Mouse (Mus musculus) activated CD4-positive, CD25-positive, alpha-beta regulatory T cell, adult 4 months (primary cell): Measurements from ENCODE around the gene Swt1. TPM values are rescaled to one million over a fixed set of nuclear protein-coding genes. Genes with fewer than 3 reads are reported as not detected.

Experiments
- polyA plus RNA-seq, 2 experiments: library from polyadenylated mRNA; unstranded; fragments of 100-300 nt; shearing (Covaris generic); gene quantifications; one replicate each; pipeline ENCODE4 v1.2.1; 2017

Swt1 gene
- polyA plus RNA-seq, 2 experiments from 2014 or later, result 29.2 to 50.1 TPM

Other genes with a start within 250 kb of the Swt1 start
- gene Gm47985, start 245.9 kb downstream of the Swt1 start, polyA plus RNA-seq, result not detected
- gene Gm8947, start 236.1 kb downstream of the Swt1 start, polyA plus RNA-seq, result not detected
- gene Gm47995, start 230.0 kb downstream of the Swt1 start, polyA plus RNA-seq, result not detected
- gene 3110040M04Rik, start 224.3 kb downstream of the Swt1 start, polyA plus RNA-seq, result not detected
- gene Gm47996, start 218.3 kb downstream of the Swt1 start, polyA plus RNA-seq, result not detected
- gene Ivns1abp, start 84.0 kb downstream of the Swt1 start, polyA plus RNA-seq, result 100 to 1,000 TPM; 102 to 121 TPM
- 10 to 100 TPM; 36.8 to 40.3 TPM for gene Trmt1l, start 87 bp upstream of the Swt1 start, polyA plus RNA-seq
- 10 to 100 TPM; 87.5 to 89.2 TPM for gene Rnf2, start 72.5 kb upstream of the Swt1 start, polyA plus RNA-seq
- gene Fam129a, start 142.7 kb upstream of the Swt1 start, polyA plus RNA-seq, result 10 to 100 TPM; 47.7 to 72.5 TPM